Mouse (Mus musculus): ENCODE results near the gene Mettl7a1. TPM values are rescaled to one million over a fixed set of nuclear protein-coding genes. Genes with fewer than 3 reads are reported as not detected.
"Not testable (repeated sequence)": the region's sequence is repeated elsewhere in the genome, so short reads cannot be mapped to it uniquely, and the experiment has no call there.

The Mettl7a1 gene
- polyA plus RNA-seq, 1 experiment from 2014 or later: 4.7 TPM

DNA sequence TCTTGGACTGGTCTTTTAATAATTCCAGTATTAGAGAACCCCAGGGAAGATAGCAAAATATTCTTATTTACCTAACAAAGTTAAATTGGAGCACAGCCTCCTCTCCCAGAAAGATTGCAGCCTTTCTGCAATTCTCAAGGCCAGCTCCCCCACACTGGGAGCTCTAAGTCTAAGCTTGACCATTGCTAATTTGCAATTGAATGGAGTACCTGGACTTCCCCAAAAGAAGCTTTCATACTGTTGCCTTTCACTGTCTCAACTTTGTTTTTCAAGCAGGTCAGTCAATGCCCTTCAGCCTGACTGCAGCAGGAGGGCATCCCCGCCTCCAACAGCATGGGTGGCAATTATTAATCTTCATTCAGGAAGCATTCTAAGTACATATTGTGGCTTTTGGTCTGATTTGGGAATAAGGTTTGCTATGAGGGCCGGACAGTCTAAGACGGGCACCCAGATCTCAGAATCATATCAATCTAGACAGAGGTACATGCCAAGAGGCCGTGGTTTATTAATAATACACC lies 30.1 kb upstream of the Mettl7a1 start:
- not testable (repeated sequence) for H3K27ac ChIP-seq (replicated peaks); H3K4me1 ChIP-seq; ATAC-seq (ENCODE audit: low FRiP score, low read depth); H3K9ac ChIP-seq (replicated peaks); H3K4me3 ChIP-seq; H3K36me3 ChIP-seq; H3K4me2 ChIP-seq (replicated peaks); H3K27me3 ChIP-seq; H3K9me3 ChIP-seq
- 85% methylated on average over 4 of the region's 4 CpGs for WGBS

GRCm38 (mm10) chr15:100274790-100275559 lies 29.0 kb upstream of the Mettl7a1 start:
- no peak overlapping the region for H3K27ac ChIP-seq (replicated peaks)
- no peaks in the 10 kb centered on the region for H3K4me1 ChIP-seq
- H3K27me3 ChIP-seq: peaks cover 3% of the 10 kb centered on the region; the same call in 1 of the 2 replicates
- H3K4me3 ChIP-seq: no peak overlapping the region
- WGBS: 88% methylated on average over 7 of the region's 7 CpGs
- no peaks in the 10 kb centered on the region for H3K9me3 ChIP-seq
- H3K9ac ChIP-seq (replicated peaks): no peak overlapping the region
- no peak for ATAC-seq (ENCODE audit: low FRiP score, low read depth)
- H3K36me3 ChIP-seq: no peaks in the 10 kb centered on the region
- H3K4me2 ChIP-seq (replicated peaks): no peak overlapping the region

DNA sequence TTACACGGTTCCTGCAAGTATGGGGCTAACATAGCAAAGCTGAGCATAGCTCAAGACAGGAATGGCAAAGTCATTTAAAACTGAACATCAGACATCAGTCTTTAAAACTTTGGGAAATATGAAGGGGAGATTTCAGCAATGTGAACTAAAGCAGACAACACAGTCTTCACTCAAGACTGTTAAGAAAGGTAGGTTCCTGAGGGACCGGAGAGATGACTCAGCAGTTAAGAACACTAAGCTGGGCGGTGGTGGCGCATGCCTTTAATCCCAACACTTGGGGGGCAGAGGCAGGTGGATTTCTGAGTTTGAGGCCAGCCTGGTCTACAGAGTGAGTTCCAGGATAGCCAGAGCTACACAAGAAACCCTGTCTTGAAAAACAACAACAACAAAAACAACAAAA lies 27.5 kb upstream of the Mettl7a1 start:
- H3K9ac ChIP-seq (replicated peaks): no peak overlapping the region
- H3K36me3 ChIP-seq: no peaks in the 10 kb centered on the region
- H3K9me3 ChIP-seq: no peaks in the 10 kb centered on the region
- no peaks in the 10 kb centered on the region for H3K4me1 ChIP-seq
- H3K27ac ChIP-seq (replicated peaks): no peak overlapping the region
- 95% methylated on average over 4 of the region's 4 CpGs for WGBS
- 0 out of 2 replicates have a peak, but pooled peaks cover 1% of the 10 kb centered on the region for H3K27me3 ChIP-seq
- H3K4me2 ChIP-seq (replicated peaks): no peak overlapping the region
- no peak overlapping the region for H3K4me3 ChIP-seq
- no peak for ATAC-seq (ENCODE audit: low FRiP score, low read depth)

- Histone ChIP-seq H3K36me3 (no peaks in the 10 kb centered on the region), H3K4me2 (replicated peaks) (no peak overlapping the region), H3K27me3 (no peaks in the 10 kb centered on the region), H3K9ac (replicated peaks) (no peak overlapping the region), H3K9me3 (no peaks in the 10 kb centered on the region), H3K4me3 (no peak overlapping the region), H3K4me1 (no peaks in the 10 kb centered on the region), H3K27ac (replicated peaks) (no peak overlapping the region)
- no peak for ATAC-seq (ENCODE audit: low FRiP score, low read depth)
- WGBS: 97% methylated on average over 3 of the region's 3 CpGs
Observed at GRCm38 (mm10) chr15:100277586-100277985, 26.4 kb upstream of the Mettl7a1 start.

GRCm38 (mm10) chr15:100280626-100281025 lies 23.3 kb upstream of the Mettl7a1 start, which contains the start of gene Tmprss12:
TSS of gene Tmprss12 (plus strand) at chr15:100280837.
- no peak within 1 kb of the TSS for H3K4me3 ChIP-seq
- no peaks in the 10 kb centered on the region for H3K4me1 ChIP-seq
- no peaks in the 10 kb centered on the region for H3K9me3 ChIP-seq
- no peak within 1 kb of the TSS for H3K4me2 ChIP-seq (replicated peaks)
- H3K36me3 ChIP-seq: no peaks in the 10 kb centered on the region
- H3K9ac ChIP-seq (replicated peaks): no peak within 1 kb of the TSS
- 99% methylated on average over 20 of the region's 20 CpGs for WGBS
- H3K27me3 ChIP-seq: no peaks in the 10 kb centered on the region
- no peak for ATAC-seq (ENCODE audit: low FRiP score, low read depth)
- H3K27ac ChIP-seq (replicated peaks): no peak within 1 kb of the TSS

- Histone ChIP-seq H3K27me3 (no peaks in the 10 kb centered on the region), H3K27ac (replicated peaks) (no peak overlapping the region), H3K4me2 (replicated peaks) (no peak overlapping the region), H3K9ac (replicated peaks) (no peak overlapping the region), H3K9me3 (no peaks in the 10 kb centered on the region), H3K4me3 (no peak overlapping the region), H3K36me3 (no peaks in the 10 kb centered on the region), H3K4me1 (no peaks in the 10 kb centered on the region)
- WGBS: 93% methylated on average over 6 of the region's 6 CpGs
- ATAC-seq (ENCODE audit: low FRiP score, low read depth): no peak
Observed at GRCm38 (mm10) chr15:100288980-100289379, 15.0 kb upstream of the Mettl7a1 start.

DNA sequence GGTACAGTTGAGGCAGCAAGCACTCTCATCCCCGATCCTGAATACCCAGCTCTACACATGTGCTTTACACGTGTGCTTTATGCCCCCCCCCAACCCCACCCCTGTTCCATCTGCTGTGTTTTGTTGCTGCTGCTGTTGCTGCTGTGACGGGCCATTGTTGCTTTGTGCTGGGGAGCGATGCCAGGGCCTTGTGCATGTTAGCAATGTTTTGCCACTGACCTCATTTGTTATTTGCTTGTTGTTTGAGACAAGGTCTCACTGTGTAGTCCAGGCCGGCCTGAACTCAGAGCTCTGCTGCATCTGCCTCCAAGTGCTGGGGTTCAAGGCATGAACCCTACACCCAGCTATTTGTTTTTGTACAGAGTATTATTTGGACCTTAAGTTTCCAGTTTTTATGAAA lies 13.1 kb upstream of the Mettl7a1 start:
- H3K36me3 ChIP-seq: no peaks in the 10 kb centered on the region
- no peak overlapping the region for H3K4me2 ChIP-seq (replicated peaks)
- H3K9me3 ChIP-seq: no peaks in the 10 kb centered on the region
- H3K4me1 ChIP-seq: no peaks in the 10 kb centered on the region
- no peak overlapping the region for H3K9ac ChIP-seq (replicated peaks)
- H3K27ac ChIP-seq (replicated peaks): no peak overlapping the region
- H3K27me3 ChIP-seq: no peaks in the 10 kb centered on the region
- 78% methylated on average over 5 of the region's 5 CpGs for WGBS
- ATAC-seq (ENCODE audit: low FRiP score, low read depth): no peak
- H3K4me3 ChIP-seq: no peak overlapping the region

GRCm38 (mm10) chr15:100292326-100292725 lies 11.6 kb upstream of the Mettl7a1 start:
- Histone ChIP-seq H3K27me3 (no peaks in the 10 kb centered on the region), H3K4me3 (no peak overlapping the region), H3K27ac (replicated peaks) (no peak overlapping the region), H3K36me3 (no peaks in the 10 kb centered on the region), H3K4me2 (replicated peaks) (no peak overlapping the region), H3K4me1 (no peaks in the 10 kb centered on the region), H3K9ac (replicated peaks) (no peak overlapping the region), H3K9me3 (no peaks in the 10 kb centered on the region)
- no peak for ATAC-seq (ENCODE audit: low FRiP score, low read depth)
- WGBS: 82% methylated on average over 7 of the region's 7 CpGs

DNA sequence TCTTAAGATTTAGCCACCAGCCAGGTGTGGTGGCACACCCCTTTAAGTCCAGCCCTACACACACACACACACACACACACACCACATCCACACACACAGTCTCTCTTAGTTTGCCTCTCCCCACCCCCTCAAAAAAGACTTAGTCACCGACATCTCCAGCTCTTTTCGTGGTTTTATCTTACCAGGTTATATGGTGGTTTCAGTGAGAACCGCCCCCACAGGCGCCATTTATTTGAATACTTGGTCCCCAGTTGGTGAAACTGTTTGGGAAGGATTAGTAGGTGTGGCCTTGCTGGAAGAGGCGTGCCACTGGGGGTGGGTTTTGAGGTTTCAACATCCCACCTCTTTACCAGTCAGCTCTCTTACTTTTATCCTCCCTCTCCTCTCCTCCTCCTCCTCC lies 6.1 kb upstream of the Mettl7a1 start:
- Histone ChIP-seq H3K4me1 (no peaks in the 10 kb centered on the region), H3K9ac (replicated peaks) (no peak overlapping the region), H3K9me3 (no peaks in the 10 kb centered on the region), H3K27me3 (no peaks in the 10 kb centered on the region), H3K36me3 (no peaks in the 10 kb centered on the region), H3K4me2 (replicated peaks) (no peak overlapping the region), H3K4me3 (no peak overlapping the region), H3K27ac (replicated peaks) (no peak overlapping the region)
- ATAC-seq (ENCODE audit: low FRiP score, low read depth): no peak
- 91% methylated on average over 5 of the region's 5 CpGs for WGBS

GRCm38 (mm10) chr15:100300499-100300898 lies 3.4 kb upstream of the Mettl7a1 start:
- Histone ChIP-seq H3K4me1 (peaks cover 7% of the 10 kb centered on the region; the same call in 1 of the 2 replicates), H3K9ac (replicated peaks) (no peak overlapping the region), H3K9me3 (no peaks in the 10 kb centered on the region), H3K4me3 (no peak overlapping the region), H3K4me2 (replicated peaks) (no peak overlapping the region), H3K27me3 (no peaks in the 10 kb centered on the region), H3K27ac (replicated peaks) (no peak overlapping the region), H3K36me3 (no peaks in the 10 kb centered on the region)
- WGBS: 87% methylated on average over 6 of the region's 6 CpGs
- ATAC-seq (ENCODE audit: low FRiP score, low read depth): no peak

GRCm38 (mm10) chr15:100301556-100301955 lies 2.4 kb upstream of the Mettl7a1 start:
- Histone ChIP-seq H3K36me3 (no peaks in the 10 kb centered on the region), H3K9ac (replicated peaks) (no peak overlapping the region), H3K27me3 (no peaks in the 10 kb centered on the region), H3K27ac (replicated peaks) (no peak overlapping the region), H3K9me3 (no peaks in the 10 kb centered on the region), H3K4me2 (replicated peaks) (no peak overlapping the region), H3K4me3 (no peak overlapping the region), H3K4me1 (peaks cover 7% of the 10 kb centered on the region; the same call in 1 of the 2 replicates)
- WGBS: 69% methylated on average over 15 of the region's 15 CpGs
- no peak for ATAC-seq (ENCODE audit: low FRiP score, low read depth)

DNA sequence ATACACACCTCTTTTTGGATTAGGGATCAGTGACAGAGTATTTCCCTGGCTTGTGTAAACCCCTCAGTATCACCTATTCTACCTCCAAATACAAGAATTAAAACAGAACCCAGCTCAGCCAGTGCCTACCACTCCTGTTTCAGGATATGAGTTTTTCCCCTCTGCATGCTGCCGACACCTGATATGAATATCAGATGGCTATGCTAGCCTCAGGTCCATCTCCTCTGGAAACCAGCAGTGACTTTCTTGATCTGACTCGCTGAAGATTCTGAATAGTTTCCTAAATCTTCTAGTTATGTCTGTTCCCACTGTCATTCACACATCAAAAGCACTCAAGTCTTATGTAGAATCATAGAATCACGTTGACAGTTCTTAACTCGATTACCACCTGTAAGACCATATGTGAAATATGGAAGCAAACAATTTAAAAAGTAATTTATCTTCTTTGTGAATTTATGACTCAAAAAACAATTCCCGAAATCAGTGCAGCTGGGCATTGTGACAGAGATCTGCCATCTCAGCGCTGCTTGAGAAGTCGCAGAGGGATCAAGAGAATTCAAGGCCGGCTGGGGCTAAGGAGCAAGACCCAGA lies 417 bp upstream of the Mettl7a1 start:
- Histone ChIP-seq H3K9ac (replicated peaks) (peak overlapping the region; percentile 65; the same call in 1 of the 2 replicates), H3K36me3 (no peaks in the 10 kb centered on the region), H3K27me3 (no peaks in the 10 kb centered on the region), H3K9me3 (no peaks in the 10 kb centered on the region), H3K27ac (replicated peaks) (peak overlapping the region; percentile 85), H3K4me3 (peak overlapping the region; percentile 52; the same call in 1 of the 2 replicates), H3K4me1 (peaks cover 7% of the 10 kb centered on the region; the same call in 1 of the 2 replicates), H3K4me2 (replicated peaks) (peak overlapping the region; percentile 68)
- ATAC-seq (ENCODE audit: low FRiP score, low read depth): no peak
- 55% methylated on average over 8 of the region's 8 CpGs for WGBS

All from midbrain, embryonic 12.5 days (tissue).